Comparison of ENCODE assay signal across 1 mouse cellular context in the genomic region with DNA sequence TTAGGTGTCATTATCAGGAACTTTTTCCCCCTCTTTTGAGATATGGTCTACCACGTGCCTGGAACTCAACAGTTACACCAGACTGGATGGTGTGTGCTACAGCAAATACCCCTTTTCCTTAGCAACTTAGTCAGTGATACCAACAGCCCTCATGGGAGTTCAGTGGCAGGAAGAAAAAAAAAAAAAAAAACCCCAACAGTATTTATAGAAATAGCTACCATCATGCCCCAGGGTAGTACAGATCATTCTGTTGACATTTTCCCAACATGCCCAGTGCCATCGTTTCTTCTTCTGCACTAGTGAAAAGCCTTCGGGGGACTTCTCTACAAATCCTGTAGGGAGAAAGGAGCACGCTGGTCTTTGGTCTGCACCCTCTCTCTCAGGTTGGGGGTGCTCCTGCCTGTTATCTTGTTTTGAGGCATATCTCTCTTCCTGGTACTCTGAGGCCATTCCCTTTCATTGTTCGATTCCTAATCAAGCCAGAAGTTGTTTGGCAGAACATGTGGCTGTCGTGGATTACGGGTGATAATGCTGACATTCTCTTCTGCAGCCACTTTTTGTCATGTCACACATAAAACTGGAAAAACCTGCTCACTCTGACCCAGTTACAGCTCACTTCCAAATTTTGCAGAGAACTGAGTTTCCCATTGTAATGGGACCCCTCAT.
TF ChIP-seq lines count a peak whose summit lies in the region.

No protein-coding gene starts in this region.

TF ChIP-seq in MEL, 35 proteins besides CTCF, POLR2A, EP300 and RAD21 (continued from another document):
- no peak for TF ChIP-seq MEF2A (IDR thresholded peaks at IDR 0.05; ENCODE audit: extremely low read depth, insufficient replicate concordance, low read depth, low read length, poor library complexity, severe bottlenecking)
- peak; percentile 64 for TF ChIP-seq SIN3A (IDR thresholded peaks at IDR 0.05; ENCODE audit: low read length)
- TF ChIP-seq GABPA (IDR thresholded peaks at IDR 0.05; ENCODE audit: low read depth, low read length) = no peak
- peak; percentile 55; the same call in 1 of the 2 replicates for TF ChIP-seq ZNF384 (IDR thresholded peaks at IDR 0.05; ENCODE audit: low read depth, low read length)
- 0 out of 2 replicates have a peak, but pooled peaks have one; percentile 21 for TF ChIP-seq ELF1 (IDR thresholded peaks at IDR 0.05; ENCODE audit: low read depth, low read length)
- TF ChIP-seq NRF1 (IDR thresholded peaks at IDR 0.05; ENCODE audit: insufficient read depth, low read depth, low read length, poor library complexity, severe bottlenecking) = no peak
- no peak for TF ChIP-seq BHLHE40 (IDR thresholded peaks at IDR 0.05; ENCODE audit: borderline replicate concordance, low read depth, low read length)
- TF ChIP-seq MYC (IDR thresholded peaks at IDR 0.05; ENCODE audit: low read depth, low read length) = no peak
- no peak for TF ChIP-seq MAFK (IDR thresholded peaks at IDR 0.05; ENCODE audit: borderline replicate concordance, low read depth, low read length)
- TF ChIP-seq TCF12 (IDR thresholded peaks at IDR 0.05; ENCODE audit: low read depth, low read length) = peak; percentile 71
- TF ChIP-seq JUND (IDR thresholded peaks at IDR 0.05; ENCODE audit: low read depth, low read length) = no peak
- no peak for TF ChIP-seq E2F4 (IDR thresholded peaks at IDR 0.05; ENCODE audit: borderline replicate concordance, low read depth, low read length)
- no peak for TF ChIP-seq MYB (IDR thresholded peaks at IDR 0.05; ENCODE audit: low read depth, low read length)
- TF ChIP-seq KAT2A (conservative IDR thresholded peaks at IDR 0.05; ENCODE audit: low read depth, low read length) = no peak
- peak; percentile 4; the same call in 1 of the 2 replicates for TF ChIP-seq USF1 (IDR thresholded peaks at IDR 0.05; ENCODE audit: low read depth, low read length)
- TF ChIP-seq CHD1 (IDR thresholded peaks at IDR 0.05; ENCODE audit: low read depth, low read length) = no peak
- no peak for TF ChIP-seq TBP (IDR thresholded peaks at IDR 0.05; ENCODE audit: low read depth, low read length)
- TF ChIP-seq MAX (IDR thresholded peaks at IDR 0.05; ENCODE audit: low read length) = 0 out of 2 replicates have a peak, but pooled peaks have one; percentile 9
- TF ChIP-seq SMC3 (IDR thresholded peaks at IDR 0.05; ENCODE audit: low read depth, low read length) = no peak
TF ChIP-seq in MEL: peak in this region for 9.
